Mouse (Mus musculus) WW6 (cell line): ENCODE results near the gene Sh2b2.

ENCODE experiments used
- DNase-seq: peaks from one replicate; pipeline ENCODE4 v3.0.0-alpha.2; 2013; ENCODE audit warnings: low read depth, low spot score

The Sh2b2 gene

GRCm38 (mm10) chr5:136182049-136182448 is 64.3 kb downstream of the Sh2b2 start:
- no peak for DNase-seq

- no peak for DNase-seq
These were observed 65.2 kb downstream of the Sh2b2 start for GRCm38 (mm10) chr5:136181197-136181596.

GRCm38 (mm10) chr5:136179594-136179993 is 66.8 kb downstream of the Sh2b2 start:
- no peak for DNase-seq

- DNase-seq = no peak
These were observed 72.5 kb downstream of the Sh2b2 start for GRCm38 (mm10) chr5:136173606-136174463.

GRCm38 (mm10) chr5:136172939-136173338 is 73.4 kb downstream of the Sh2b2 start:
- DNase-seq = no peak

- no peak for DNase-seq
These were observed 74.7 kb downstream of the Sh2b2 start for GRCm38 (mm10) chr5:136171363-136172341.

GRCm38 (mm10) chr5:136170512-136171362 is 75.6 kb downstream of the Sh2b2 start, which contains the start of gene Orai2:
Gene Orai2 (minus strand): TSS chr5:136170713.
- no peak for DNase-seq

GRCm38 (mm10) chr5:136169626-136170511 is 76.5 kb downstream of the Sh2b2 start:
- DNase-seq = no peak
